Comparison of ENCODE assay signal across 8 mouse cellular contexts in genomic region chr8:124521946-124522345, GRCm38 (mm10). TPM values are rescaled to one million over a fixed set of nuclear protein-coding genes. Genes with fewer than 3 reads are reported as not detected.
A peak's percentile ranks its signal among the peaks of the same experiment; 100 is the strongest.
DNase-seq lines count a peak whose midpoint lies in the region; ATAC-seq and TF ChIP-seq lines count a peak whose summit lies in the region.
"Had no signal": no experiment of that assay in that cellular context is flagged by ENCODE, and none has a peak within 500 bp of the region (broad histone marks: within the 10 kb centered on the region; RNA-seq: fewer than 3 reads in every experiment).

No protein-coding gene starts in this region.

- TF ChIP-seq POLR2A in cortical plate, adult 2 months (IDR thresholded peaks at IDR 0.05; ENCODE audit: extremely low read depth, insufficient read depth, low read length): no peak

- TF ChIP-seq CTCF in G1E (IDR thresholded peaks at IDR 0.05; ENCODE audit: low read depth, low read length): no peak
- no peak for TF ChIP-seq CTCF in cortical plate, adult 2 months (IDR thresholded peaks at IDR 0.05; ENCODE audit: extremely low read depth, insufficient read depth, low read length)
- no peak for TF ChIP-seq CTCF in liver, postnatal 0 days (IDR thresholded peaks at IDR 0.05; ENCODE audit: low read depth)

- no peak for TF ChIP-seq EP300 in liver, postnatal 0 days (IDR thresholded peaks at IDR 0.05; ENCODE audit: low read depth)

- H3K9me3 ChIP-seq in G1E (replicated peaks): no peaks in the 10 kb centered on the region
- no peaks in the 10 kb centered on the region for H3K9me3 ChIP-seq in intestine, embryonic 16.5 days (ENCODE audit: control insufficient read depth, low read length)
- no peaks in the 10 kb centered on the region for H3K9me3 ChIP-seq in liver, postnatal 0 days (ENCODE audit: low read length)

- DNase-seq in G1E (ENCODE audit: low spot score): no peak
- DNase-seq in liver, postnatal 0 days: no peak
- DNase-seq in ovary, postnatal 36 days (ENCODE audit: low spot score): no peak
- no peak for DNase-seq in c-Kit-positive CD71-positive TER-119-positive erythroid progenitor cells, embryonic 14.5 days (ENCODE audit: low spot score)
- DNase-seq in natural killer cell, adult 2 months (ENCODE audit: low spot score in 2 of 2): no peak

- H3K36me3 ChIP-seq in G1E (replicated peaks): peaks cover 47% of the 10 kb centered on the region
- no peaks in the 10 kb centered on the region for H3K36me3 ChIP-seq in intestine, embryonic 16.5 days (ENCODE audit: control insufficient read depth, insufficient read depth, low read length)
- peaks cover 14% of the 10 kb centered on the region; the same call in 1 of the 2 replicates for H3K36me3 ChIP-seq in liver, postnatal 0 days (replicated peaks; ENCODE audit: insufficient read depth, low read length)

- peak overlapping the region; percentile 98; the same call in 1 of the 2 replicates for H3K4me3 ChIP-seq in G1E (ENCODE audit: low read depth, low read length)
- H3K4me3 ChIP-seq in cortical plate, adult 2 months (ENCODE audit: insufficient read depth, low read length): peak overlapping the region; percentile 89; the same call in 1 of the 2 replicates
- peak overlapping the region; percentile 96; the same call in 1 of the 2 replicates for H3K4me3 ChIP-seq in intestine, embryonic 16.5 days (ENCODE audit: low read length)
- H3K4me3 ChIP-seq in liver, postnatal 0 days (ENCODE audit: low read depth, low read length): peak overlapping the region; percentile 80; the same call in 1 of the 2 replicates

- H3K9ac ChIP-seq in intestine, embryonic 16.5 days (ENCODE audit: low read depth, low read length): peak overlapping the region; percentile 87; the same call in 1 of the 2 replicates
- peak overlapping the region; percentile 81; the same call in 1 of the 2 replicates for H3K9ac ChIP-seq in liver, postnatal 0 days (replicated peaks)

- H3K27ac ChIP-seq in cortical plate, adult 2 months (ENCODE audit: insufficient read depth, low read length): no peak overlapping the region
- no peak overlapping the region for H3K27ac ChIP-seq in intestine, embryonic 16.5 days (ENCODE audit: low read length)
- H3K27ac ChIP-seq in liver, postnatal 0 days (ENCODE audit: low read depth): no peak overlapping the region

- no peak for ATAC-seq in G1E (ENCODE audit: extremely low read depth, insufficient number of reproducible peaks, low FRiP score, poor library complexity, severe bottlenecking)
- no peak for ATAC-seq in intestine, embryonic 16.5 days
- ATAC-seq in liver, postnatal 0 days: no peak

- peaks cover 7% of the 10 kb centered on the region; the same call in 1 of the 2 replicates for H3K27me3 ChIP-seq in G1E (ENCODE audit: insufficient read depth, low read length)
- H3K27me3 ChIP-seq in intestine, embryonic 16.5 days (replicated peaks; ENCODE audit: control insufficient read depth, insufficient read depth, low read length): no peaks in the 10 kb centered on the region
- no peaks in the 10 kb centered on the region for H3K27me3 ChIP-seq in liver, postnatal 0 days (ENCODE audit: insufficient read depth, low read length)

- 94% methylated on average over 6 of the region's 6 CpGs for WGBS in intestine, embryonic 16.5 days
- 89% methylated on average over 6 of the region's 6 CpGs for WGBS in liver, postnatal 0 days (ENCODE audit: insufficient replicate concordance)

- H3K4me2 ChIP-seq in intestine, embryonic 16.5 days (ENCODE audit: low read depth, low read length): peak overlapping the region; percentile 64
- peak overlapping the region; percentile 78 for H3K4me2 ChIP-seq in liver, postnatal 0 days (ENCODE audit: low read depth, low read length)

- peaks cover 34% of the 10 kb centered on the region for H3K4me1 ChIP-seq in G1E (ENCODE audit: insufficient read depth, low read depth, low read length)
- H3K4me1 ChIP-seq in cortical plate, adult 2 months (ENCODE audit: control insufficient read depth, insufficient read depth, low read length): peaks cover 14% of the 10 kb centered on the region
- H3K4me1 ChIP-seq in intestine, embryonic 16.5 days (ENCODE audit: control insufficient read depth, insufficient read depth, low read length): peaks cover 12% of the 10 kb centered on the region
- H3K4me1 ChIP-seq in liver, postnatal 0 days (ENCODE audit: insufficient read depth): peaks cover 9% of the 10 kb centered on the region

RNA-seq across cellular contexts. Expression of gene Cog2, which starts 1.4 kb away (rescaled TPM):
- total RNA-seq in G1E (2014; fragmentation: Nextera tagmentation) (17.6 and 20.3 TPM in 2 replicates), G1E (2017) (39.3 and 40.2 TPM in 2 replicates)
- 16.3 and 17.5 TPM in 2 replicates for polyA plus RNA-seq in G1E (2012)
- 27.0 and 29.0 TPM in 2 replicates for polyA plus RNA-seq in cortical plate, adult 2 months (2012; rRNA removed)
- polyA plus RNA-seq in intestine, embryonic 16.5 days (2015; fragmentation: Nextera tagmentation; extraction: Ambion mirVana): 35.5 and 37.6 TPM in 2 replicates
- polyA plus RNA-seq in liver, postnatal 0 days (2015; fragmentation: Nextera tagmentation; extraction: Ambion mirVana): 9.7 and 12.1 TPM in 2 replicates

RNA-seq across cellular contexts. Expression of gene Agt, which starts 47.6 kb away (rescaled TPM):
- not detected in 2 replicates for total RNA-seq in G1E (2014; fragmentation: Nextera tagmentation)
- total RNA-seq in G1E (2017): not detected in 2 replicates
- not detected in 2 replicates for polyA plus RNA-seq in G1E (2012)
- polyA plus RNA-seq in cortical plate, adult 2 months (2012; rRNA removed): 16.6 and 17.2 TPM in 2 replicates
- 5.9 and 8.4 TPM in 2 replicates for polyA plus RNA-seq in intestine, embryonic 16.5 days (2015; fragmentation: Nextera tagmentation; extraction: Ambion mirVana)
- polyA plus RNA-seq in liver, postnatal 0 days (2015; fragmentation: Nextera tagmentation; extraction: Ambion mirVana): 782 and 883 TPM in 2 replicates

RNA-seq across cellular contexts. Expression of gene Capn9, which starts 54.0 kb away (rescaled TPM):
- total RNA-seq in G1E (2014; fragmentation: Nextera tagmentation): not detected in 2 replicates
- not detected in 2 replicates for total RNA-seq in G1E (2017)
- not detected in 2 replicates for polyA plus RNA-seq in G1E (2012)
- 0.04 and 0.09 TPM in 2 replicates for polyA plus RNA-seq in cortical plate, adult 2 months (2012; rRNA removed)
- 2.3 and 2.9 TPM in 2 replicates for polyA plus RNA-seq in intestine, embryonic 16.5 days (2015; fragmentation: Nextera tagmentation; extraction: Ambion mirVana)
- polyA plus RNA-seq in liver, postnatal 0 days (2015; fragmentation: Nextera tagmentation; extraction: Ambion mirVana): 0.26 TPM in 1 of 2 replicates, not detected in the other
- total RNA-seq: gastrocnemius, adult 18-20 months had no signal

Comparison
In these comparisons a context has a peak if more than half of its experiments do, and no peak if none do; other contexts are left out.
1. RNA of gene Agt, which starts 47.6 kb away (polyA plus RNA-seq): 782 to 883 TPM in liver, postnatal 0 days; 16.6 to 17.2 TPM in cortical plate, adult 2 months, 5.9 to 8.4 TPM in intestine, embryonic 16.5 days and not detected in G1E; every median in the first group is over 10 times any median in the second.
2. Peak in every context shown above with its lines, with median percentiles within 50 percentile points of each other: H3K4me3 ChIP-seq.